Mouse (Mus musculus) neural tube, postnatal 0 days (tissue): ENCODE measurements around the gene Gm20828. TPM values are rescaled to one million over a fixed set of nuclear protein-coding genes. Genes with fewer than 3 reads are reported as not detected.

Source experiments
- polyA plus RNA-seq: library from polyadenylated mRNA; unstranded; fragments of >200 nt; fragmentation: Nextera tagmentation; extraction: Ambion mirVana; gene quantifications from 2 replicates; pipeline ENCODE4 v1.2.1, GENCODE M21; 2015

The Gm20828 gene
- polyA plus RNA-seq = not detected in 2 replicates

GRCm38 (mm10) chrY:11199274-11199673, at the start of gene Gm20828:
TSS of gene Gm20828 (minus strand) at chrY:11199374.

